Mouse (Mus musculus) liver, adult (tissue): ENCODE data around the gene Alpk1.

Experiments
- GATA4 ChIP-seq: IDR thresholded peaks from 2 replicates; pipeline ENCODE4 v1.6.1; 2014; ENCODE audit warnings: mild to moderate bottlenecking, low read length; ENCODE audit not compliant: insufficient replicate concordance

Alpk1 gene

GRCm38 (mm10) chr3:127763076-127763612, 17.2 kb downstream of the Alpk1 start:
- no peak for TF ChIP-seq GATA4

DNA sequence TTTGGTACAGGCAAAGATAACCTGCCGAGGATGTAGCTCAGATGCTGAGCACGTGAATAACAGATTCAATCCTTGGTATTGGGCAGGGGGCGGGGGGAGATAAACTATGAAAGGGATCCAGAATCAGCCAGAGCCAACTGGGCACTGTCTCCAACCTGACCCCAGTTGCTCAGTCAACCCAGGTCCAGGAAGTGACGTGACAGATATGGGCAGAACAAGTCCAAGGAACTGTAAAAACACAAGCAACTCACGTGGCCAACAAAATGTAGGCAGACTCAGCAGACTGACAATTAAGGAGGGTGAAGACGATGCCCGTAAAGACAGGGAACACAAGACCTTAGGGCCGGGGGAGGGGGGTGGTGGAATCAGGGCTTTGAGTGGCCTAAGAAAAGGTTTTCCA, 17.9 kb downstream of the Alpk1 start:
- TF ChIP-seq GATA4, result no peak

- no peak for TF ChIP-seq GATA4
These were observed 21.1 kb downstream of the Alpk1 start for GRCm38 (mm10) chr3:127759212-127759611.

DNA sequence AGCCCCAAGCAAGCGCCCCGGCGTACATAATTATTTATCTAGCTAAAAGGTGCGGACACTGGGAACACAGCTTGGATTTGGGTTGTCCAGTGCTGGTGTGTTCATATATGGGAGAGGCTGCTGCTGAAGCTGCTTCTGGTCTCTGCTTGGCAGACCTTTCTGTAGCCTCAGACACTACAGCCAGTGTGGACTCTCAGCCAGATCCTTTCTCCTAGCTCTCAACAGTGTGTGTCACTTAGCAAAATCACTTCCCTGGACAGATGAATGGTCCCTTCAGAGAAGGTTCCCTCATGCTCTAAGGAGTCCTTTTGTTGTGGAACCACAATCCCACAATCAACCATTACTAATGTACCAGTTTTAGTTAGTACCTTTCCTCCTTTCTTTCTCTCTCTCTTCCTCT, 21.5 kb downstream of the Alpk1 start:
- TF ChIP-seq GATA4, result no peak

DNA sequence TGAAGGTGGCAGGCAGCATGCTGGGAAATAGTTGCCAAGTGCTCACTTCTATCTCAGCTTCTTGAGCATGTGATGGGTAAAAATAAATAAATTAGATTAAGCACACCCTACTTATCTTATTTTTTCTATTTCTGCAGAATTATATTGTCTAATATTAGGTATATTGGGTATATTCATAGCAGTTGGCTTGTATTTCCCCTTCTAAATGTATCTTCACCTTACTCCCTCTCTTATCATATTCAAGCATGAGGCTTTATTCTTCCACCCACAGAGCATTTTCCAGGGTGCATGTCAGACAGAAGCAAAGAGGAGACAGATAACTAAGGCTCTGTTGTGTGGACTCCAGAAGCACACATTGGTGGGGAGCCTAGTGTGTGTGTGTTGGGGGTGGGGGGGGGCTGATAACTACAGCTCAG, 22.4 kb downstream of the Alpk1 start:
- TF ChIP-seq GATA4, result no peak

GRCm38 (mm10) chr3:127756458-127756857, 23.9 kb downstream of the Alpk1 start:
- TF ChIP-seq GATA4, result no peak

DNA sequence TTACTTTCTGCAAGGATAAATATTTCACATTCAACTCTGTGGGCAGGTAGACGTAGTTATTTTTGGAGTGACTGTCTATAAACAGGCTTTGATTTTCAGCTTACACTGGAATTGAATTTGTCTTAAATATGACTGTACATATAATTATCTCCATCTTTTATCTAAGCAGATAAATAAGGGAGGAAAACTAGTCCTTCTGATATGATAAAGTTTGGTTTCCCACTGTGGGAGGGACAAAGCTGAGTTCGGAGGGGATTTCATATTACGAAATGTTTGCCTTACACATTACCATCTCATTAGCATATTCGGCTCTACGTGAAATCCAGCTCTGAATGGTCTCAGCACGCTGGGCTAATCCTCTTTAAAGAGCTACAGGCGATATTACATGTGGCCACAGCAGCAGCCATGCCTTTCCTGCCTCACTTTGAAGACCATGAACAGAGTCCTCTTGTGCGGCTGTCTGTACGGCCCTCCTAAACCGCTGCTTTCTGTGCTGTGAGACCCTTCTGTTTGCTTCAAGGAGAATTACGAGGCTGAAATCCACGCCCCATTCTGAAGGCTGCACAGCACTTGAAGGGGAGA, 30.3 kb downstream of the Alpk1 start:
- TF ChIP-seq GATA4, result no peak

DNA sequence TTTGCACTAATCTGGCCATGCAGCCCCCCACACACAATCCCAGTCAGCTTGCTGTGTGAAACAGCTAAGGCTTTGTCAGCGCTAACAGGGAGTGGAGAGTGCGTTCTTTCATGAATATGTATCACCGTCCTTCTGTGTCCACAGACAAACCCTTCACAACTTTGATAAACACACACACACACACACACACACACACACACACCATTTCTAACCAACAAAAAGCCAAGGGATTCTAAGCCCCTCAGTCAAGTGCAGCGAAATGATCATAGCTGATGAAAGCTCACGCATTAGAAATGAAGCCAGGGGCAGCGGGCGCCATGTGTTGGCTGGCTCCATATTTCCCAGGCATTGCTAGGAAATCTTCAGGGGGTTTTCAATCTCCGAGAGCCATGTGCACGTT, 31.1 kb downstream of the Alpk1 start:
- TF ChIP-seq GATA4, result no peak

GRCm38 (mm10) chr3:127748644-127749043, 31.7 kb downstream of the Alpk1 start:
- no peak for TF ChIP-seq GATA4

DNA sequence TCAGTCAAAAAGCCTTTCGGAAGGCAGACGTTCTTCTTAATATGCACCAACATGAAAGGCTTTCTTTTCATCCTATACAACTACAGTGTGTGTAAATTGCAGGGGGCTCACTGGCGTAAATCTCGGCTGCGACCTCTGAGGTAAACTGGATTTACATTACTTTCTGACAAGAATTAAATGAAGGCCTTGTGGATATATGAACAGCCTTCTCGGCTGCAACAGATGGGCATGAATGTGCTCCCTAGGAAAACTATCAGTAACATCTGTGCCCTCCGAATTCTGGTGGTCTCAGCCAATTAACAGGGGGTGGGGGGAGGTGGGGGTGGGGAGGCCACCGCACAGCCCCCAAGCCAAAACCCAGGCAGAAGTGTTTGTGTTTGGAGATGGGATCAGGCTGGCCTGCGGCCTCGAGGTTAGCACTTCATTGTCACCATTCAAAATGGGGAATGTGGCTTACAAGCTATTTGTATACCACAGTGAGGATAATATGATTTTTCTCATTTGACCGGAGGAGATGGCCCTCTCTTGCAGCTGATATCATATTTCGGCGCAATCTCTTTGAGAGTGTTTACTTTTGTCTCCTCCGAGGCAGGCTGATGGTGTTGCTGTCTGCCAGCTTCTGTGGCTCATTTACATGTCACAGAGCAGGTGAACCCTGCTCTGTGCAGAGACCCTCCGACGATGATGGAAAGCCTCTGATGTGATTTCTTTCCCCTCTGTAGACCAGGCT, 34.3 kb downstream of the Alpk1 start:
- no peak for TF ChIP-seq GATA4

DNA sequence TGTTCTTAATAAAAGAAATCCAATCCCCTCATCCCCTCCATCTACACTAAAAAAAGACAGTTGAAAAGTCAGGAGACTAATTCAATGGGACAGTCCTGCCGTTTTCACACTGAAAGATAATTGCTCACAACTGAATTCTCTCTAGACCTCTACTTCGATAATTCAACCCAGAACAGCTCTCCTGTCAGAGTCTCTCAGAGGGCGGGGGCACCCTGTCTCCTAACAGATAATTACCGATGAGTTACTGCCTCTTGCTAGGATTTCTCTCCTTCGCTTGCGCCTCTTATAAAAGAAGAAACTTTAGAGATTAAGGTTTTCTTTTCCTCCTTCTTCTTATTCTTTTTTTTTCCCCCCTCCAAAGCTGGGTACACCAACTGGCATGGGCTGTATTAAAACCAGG, 34.8 kb downstream of the Alpk1 start:
- no peak for TF ChIP-seq GATA4

DNA sequence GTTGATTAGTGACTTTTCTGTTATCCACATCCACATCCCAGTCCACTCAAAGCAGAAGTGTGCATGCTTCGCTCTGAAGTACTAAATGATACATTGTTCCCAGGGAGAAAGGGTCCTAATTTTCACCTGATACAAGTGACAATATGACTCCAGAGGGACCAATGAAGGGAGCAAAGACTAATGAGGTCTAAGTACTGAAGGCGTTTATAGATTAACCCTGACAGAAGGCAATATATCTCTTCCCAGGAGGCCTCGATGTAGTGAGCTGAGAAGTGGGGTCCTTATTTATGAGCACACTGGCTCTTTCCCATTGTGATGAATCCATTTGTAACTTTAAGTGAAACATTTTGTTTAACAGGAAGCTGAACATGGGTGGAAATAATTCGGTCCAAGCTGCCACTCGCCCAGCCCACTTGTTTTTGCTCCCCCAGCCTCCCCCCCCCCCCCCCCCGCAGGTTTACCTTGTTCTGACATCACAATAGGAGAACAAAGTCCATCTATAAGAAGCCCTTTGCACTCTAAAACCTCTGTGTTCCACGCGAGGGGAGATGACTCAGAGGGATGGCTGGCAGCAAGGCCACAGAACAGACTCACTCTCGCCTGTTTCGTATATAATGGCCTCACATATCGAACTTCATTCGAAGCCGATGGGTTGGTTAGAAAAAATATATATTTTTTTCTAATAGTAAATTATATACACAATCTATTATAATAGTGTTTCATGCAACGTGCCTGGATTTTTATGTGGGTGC, 36.5 kb downstream of the Alpk1 start:
- no peak for TF ChIP-seq GATA4

DNA sequence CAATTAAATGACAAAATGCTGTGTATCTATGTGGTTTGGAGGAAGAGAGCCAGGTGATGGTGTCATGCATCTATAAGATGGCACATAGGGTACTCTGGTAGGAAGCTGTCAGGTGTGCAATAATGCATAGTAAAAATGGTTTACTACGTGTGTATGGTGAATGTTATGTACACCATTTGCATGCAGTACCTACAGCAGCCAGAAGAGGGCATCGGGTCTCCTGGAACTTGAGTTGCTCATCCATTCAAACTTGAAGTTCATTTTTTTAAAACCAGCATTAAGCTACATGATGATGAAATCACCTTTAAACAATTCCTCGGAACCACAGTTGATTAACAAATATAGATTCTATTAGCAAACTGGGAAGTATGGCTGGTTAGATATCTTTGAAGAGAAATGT, 38.9 kb downstream of the Alpk1 start:
- TF ChIP-seq GATA4, result no peak

- no peak for TF ChIP-seq GATA4
These were observed 42.5 kb downstream of the Alpk1 start for GRCm38 (mm10) chr3:127737876-127738275.

- no peak for TF ChIP-seq GATA4
These were observed 44.9 kb downstream of the Alpk1 start for GRCm38 (mm10) chr3:127735395-127735794.
